8 mouse cellular contexts compared by ENCODE assay signal in genomic region chr4:115075204-115075915, GRCm38 (mm10). TPM values are rescaled to one million over a fixed set of nuclear protein-coding genes. Genes with fewer than 3 reads are reported as not detected.
DNase-seq lines count a peak whose midpoint lies in the region; ATAC-seq and TF ChIP-seq lines count a peak whose summit lies in the region.

No protein-coding gene starts in this region.

- no peak overlapping the region for H3K4me3 ChIP-seq in kidney, adult 2 months (ENCODE audit: insufficient read depth, low read depth, low read length)
- no peak overlapping the region for H3K4me3 ChIP-seq in heart, embryonic 13.5 days
- no peak overlapping the region for H3K4me3 ChIP-seq in liver, embryonic 12.5 days
- no peak overlapping the region for H3K4me3 ChIP-seq in forebrain, embryonic 15.5 days

- H3K27me3 ChIP-seq in kidney, adult 2 months (replicated peaks; ENCODE audit: control insufficient read depth, insufficient read depth, low read length): no peaks in the 10 kb centered on the region
- H3K27me3 ChIP-seq in heart, embryonic 13.5 days (replicated peaks): peaks cover 59% of the 10 kb centered on the region
- no peaks in the 10 kb centered on the region for H3K27me3 ChIP-seq in liver, embryonic 12.5 days (replicated peaks)
- no peaks in the 10 kb centered on the region for H3K27me3 ChIP-seq in forebrain, embryonic 15.5 days

- no peak for TF ChIP-seq CTCF in kidney, adult 2 months (conservative IDR thresholded peaks at IDR 0.05; ENCODE audit: insufficient read depth, insufficient read length, low read depth, low read length)

- DNase-seq in kidney, adult 2 months: peak; percentile 49
- no peak for DNase-seq in kidney, postnatal 25 days
- peak; percentile 42 for DNase-seq in thymus, postnatal 0 days (ENCODE audit: low spot score)
- no peak for DNase-seq in layer of hippocampus, postnatal 36 days
- no peak for DNase-seq in right cerebral cortex, adult 18-20 months

- peaks cover 4% of the 10 kb centered on the region; the same call in 1 of the 2 replicates for H3K4me1 ChIP-seq in kidney, adult 2 months (ENCODE audit: control insufficient read depth, insufficient read depth, low read length)
- H3K4me1 ChIP-seq in heart, embryonic 13.5 days: peaks cover 27% of the 10 kb centered on the region
- H3K4me1 ChIP-seq in liver, embryonic 12.5 days: peaks cover 75% of the 10 kb centered on the region
- H3K4me1 ChIP-seq in forebrain, embryonic 15.5 days: peaks cover 14% of the 10 kb centered on the region

- no peak for TF ChIP-seq POLR2A in kidney, adult 2 months (IDR thresholded peaks at IDR 0.05; ENCODE audit: low read depth, low read length)

- H3K9ac ChIP-seq in heart, embryonic 13.5 days: no peak overlapping the region
- no peak overlapping the region for H3K9ac ChIP-seq in liver, embryonic 12.5 days
- H3K9ac ChIP-seq in forebrain, embryonic 15.5 days (replicated peaks): no peak overlapping the region

- no peaks in the 10 kb centered on the region for H3K9me3 ChIP-seq in heart, embryonic 13.5 days
- no peaks in the 10 kb centered on the region for H3K9me3 ChIP-seq in liver, embryonic 12.5 days (replicated peaks)
- no peaks in the 10 kb centered on the region for H3K9me3 ChIP-seq in forebrain, embryonic 15.5 days

- H3K4me2 ChIP-seq in heart, embryonic 13.5 days: no peak overlapping the region
- H3K4me2 ChIP-seq in liver, embryonic 12.5 days: no peak overlapping the region
- H3K4me2 ChIP-seq in forebrain, embryonic 15.5 days (replicated peaks): no peak overlapping the region

- WGBS in kidney, adult 2 months: 44% methylated on average over 3 of the region's 3 CpGs
- 33% methylated on average over 3 of the region's 3 CpGs for WGBS in heart, embryonic 13.5 days
- 15% methylated on average over 3 of the region's 3 CpGs for WGBS in liver, embryonic 12.5 days (ENCODE audit: insufficient replicate concordance)
- WGBS in forebrain, embryonic 15.5 days: 50% methylated on average over 3 of the region's 3 CpGs

- H3K36me3 ChIP-seq in kidney, adult 2 months (ENCODE audit: control insufficient read depth, insufficient read depth, low read length): no peaks in the 10 kb centered on the region
- no peaks in the 10 kb centered on the region for H3K36me3 ChIP-seq in heart, embryonic 13.5 days
- peaks cover 10% of the 10 kb centered on the region for H3K36me3 ChIP-seq in liver, embryonic 12.5 days
- H3K36me3 ChIP-seq in forebrain, embryonic 15.5 days: no peaks in the 10 kb centered on the region

- no peak for ATAC-seq in heart, embryonic 13.5 days (ENCODE audit: extremely low read depth, insufficient number of reproducible peaks, low FRiP score, low TSS enrichment)
- peak; percentile 27; the same call in 1 of the 2 replicates for ATAC-seq in liver, embryonic 12.5 days
- ATAC-seq in forebrain, embryonic 15.5 days (replicated peaks): no peak

- peak overlapping the region; percentile 26 for H3K27ac ChIP-seq in kidney, adult 2 months (ENCODE audit: insufficient read depth, low read depth, low read length)
- peak overlapping the region; percentile 84 for H3K27ac ChIP-seq in heart, embryonic 13.5 days (replicated peaks)
- H3K27ac ChIP-seq in liver, embryonic 12.5 days: peak overlapping the region; percentile 66
- no peak overlapping the region for H3K27ac ChIP-seq in forebrain, embryonic 15.5 days (replicated peaks)

RNA-seq across cellular contexts. Expression of gene Pdzk1ip1, which starts 13.1 kb away (rescaled TPM):
- 3,641 and 4,008 TPM in 2 replicates for polyA plus RNA-seq in kidney, adult 2 months (2012; rRNA removed)
- polyA plus RNA-seq in heart, embryonic 13.5 days (2015; fragmentation: Nextera tagmentation; extraction: Ambion mirVana): 23.4 and 42.7 TPM in 2 replicates
- polyA plus RNA-seq in liver, embryonic 12.5 days (2016; fragmentation: Nextera tagmentation; extraction: Ambion mirVana): 30.2 and 33.1 TPM in 2 replicates
- 2.8 and 3.5 TPM in 2 replicates for polyA plus RNA-seq in thymus, postnatal 0 days (2015; fragmentation: Nextera tagmentation; extraction: Ambion mirVana)
- under 1 TPM in 1 of 2 experiments, not detected in 1; 0.75 TPM for total RNA-seq in layer of hippocampus, postnatal 36 days (2021)
- polyA plus RNA-seq in forebrain, embryonic 15.5 days (2015; fragmentation: Nextera tagmentation; extraction: Ambion mirVana): 0.60 and 1.2 TPM in 2 replicates

RNA-seq across cellular contexts. Expression of gene Tal1, which starts 19.1 kb away (rescaled TPM):
- 1.7 and 1.8 TPM in 2 replicates for polyA plus RNA-seq in kidney, adult 2 months (2012; rRNA removed)
- 5.4 and 8.4 TPM in 2 replicates for polyA plus RNA-seq in heart, embryonic 13.5 days (2015; fragmentation: Nextera tagmentation; extraction: Ambion mirVana)
- polyA plus RNA-seq in liver, embryonic 12.5 days (2016; fragmentation: Nextera tagmentation; extraction: Ambion mirVana): 57.1 and 58.7 TPM in 2 replicates
- 0.08 and 0.13 TPM in 2 replicates for polyA plus RNA-seq in thymus, postnatal 0 days (2015; fragmentation: Nextera tagmentation; extraction: Ambion mirVana)
- 1 to 10 TPM; 1.1 to 1.3 TPM for total RNA-seq in layer of hippocampus, postnatal 36 days (2021)
- polyA plus RNA-seq in forebrain, embryonic 15.5 days (2015; fragmentation: Nextera tagmentation; extraction: Ambion mirVana): 0.48 and 0.60 TPM in 2 replicates

RNA-seq across cellular contexts. Expression of gene Cyp4x1, which starts 58.7 kb away (rescaled TPM):
- 0.04 and 0.06 TPM in 2 replicates for polyA plus RNA-seq in kidney, adult 2 months (2012; rRNA removed)
- polyA plus RNA-seq in heart, embryonic 13.5 days (2015; fragmentation: Nextera tagmentation; extraction: Ambion mirVana): 0.04 and 0.08 TPM in 2 replicates
- 0.08 and 0.14 TPM in 2 replicates for polyA plus RNA-seq in liver, embryonic 12.5 days (2016; fragmentation: Nextera tagmentation; extraction: Ambion mirVana)
- not detected in 2 replicates for polyA plus RNA-seq in thymus, postnatal 0 days (2015; fragmentation: Nextera tagmentation; extraction: Ambion mirVana)
- 1 to 10 TPM; 7.0 to 7.2 TPM for total RNA-seq in layer of hippocampus, postnatal 36 days (2021)
- 3.3 and 3.4 TPM in 2 replicates for polyA plus RNA-seq in forebrain, embryonic 15.5 days (2015; fragmentation: Nextera tagmentation; extraction: Ambion mirVana)

Comparison
In these comparisons a context has a peak if more than half of its experiments do, and no peak if none do; other contexts are left out.
1. DNase-seq: peak in kidney, adult 2 months (single experiment) and thymus, postnatal 0 days (single experiment); none in kidney, postnatal 25 days (0 of 2), layer of hippocampus, postnatal 36 days (0 of 2) and right cerebral cortex, adult 18-20 months (single experiment).
2. RNA of gene Pdzk1ip1, which starts 13.1 kb away (polyA plus RNA-seq): 3,641 to 4,008 TPM in kidney, adult 2 months; 23.4 to 42.7 TPM in heart, embryonic 13.5 days, 30.2 to 33.1 TPM in liver, embryonic 12.5 days, 2.8 to 3.5 TPM in thymus, postnatal 0 days and 0.60 to 1.2 TPM in forebrain, embryonic 15.5 days; every median in the first group is over 10 times any median in the second.